Mouse (Mus musculus): ENCODE results near the gene Tenm1. TPM values are rescaled to one million over a fixed set of nuclear protein-coding genes. Genes with fewer than 3 reads are reported as not detected.
A peak's percentile ranks its signal among the peaks of the same experiment; 100 is the strongest.

The Tenm1 gene
- polyA plus RNA-seq, 1 experiment from 2014 or later, result 35.7 TPM

DNA sequence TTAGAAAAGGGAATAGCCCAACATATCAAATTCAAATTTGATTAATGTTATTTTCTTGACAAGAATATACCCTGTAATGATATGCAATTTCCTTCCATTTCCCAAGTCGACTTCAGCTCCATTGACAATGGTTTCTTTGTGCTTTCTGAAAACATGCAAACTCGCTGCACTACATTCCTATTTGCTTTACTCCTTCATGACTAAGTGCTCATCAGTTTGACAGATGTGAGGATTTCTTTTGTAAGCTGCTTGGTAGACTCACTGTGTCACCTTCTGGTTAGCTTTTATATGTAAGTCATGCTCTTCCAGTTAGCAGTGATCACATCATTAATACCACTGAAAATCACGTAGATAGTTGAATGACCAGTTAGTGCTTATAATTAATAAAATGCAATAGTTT is 781.8 kb downstream of the Tenm1 start:
- no peak for ATAC-seq
- no peaks in the 10 kb centered on the region for H3K4me1 ChIP-seq (ENCODE audit: control insufficient read depth, insufficient read depth, low read depth, low read length)
- H3K9me3 ChIP-seq (ENCODE audit: control insufficient read depth, low read length), result no peaks in the 10 kb centered on the region
- 59% methylated on average over 3 of the region's 3 CpGs for WGBS
- H3K4me3 ChIP-seq (ENCODE audit: low read length), result no peak overlapping the region
- no peak overlapping the region for H3K4me2 ChIP-seq (ENCODE audit: low read length)
- no peak overlapping the region for H3K9ac ChIP-seq (ENCODE audit: low read depth, low read length)
- no peaks in the 10 kb centered on the region for H3K27me3 ChIP-seq (replicated peaks; ENCODE audit: control insufficient read depth, insufficient read depth, low read length)
- H3K36me3 ChIP-seq (ENCODE audit: control insufficient read depth, insufficient read depth, low read length), result no peaks in the 10 kb centered on the region
- H3K27ac ChIP-seq (ENCODE audit: low read depth, low read length), result no peak overlapping the region

DNA sequence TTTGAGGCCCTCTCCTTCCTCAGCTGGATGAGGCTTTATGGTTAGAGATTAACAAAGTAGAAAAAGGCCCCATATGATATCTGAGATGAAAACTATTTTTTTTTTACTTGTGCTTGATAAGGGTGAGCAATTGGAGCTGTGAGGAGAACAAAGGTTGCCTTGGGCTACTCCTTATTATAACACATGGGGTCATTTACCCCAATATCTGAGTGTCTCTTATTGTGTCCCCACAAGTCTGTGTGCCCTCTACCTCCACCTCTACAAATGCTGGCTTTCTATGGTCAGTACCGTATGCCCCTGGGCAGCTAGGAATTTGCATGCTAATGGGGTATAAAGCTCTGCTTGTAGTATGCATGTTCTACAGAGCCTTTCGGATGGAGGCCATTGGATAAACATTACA is 848.4 kb downstream of the Tenm1 start:
- H3K9me3 ChIP-seq (ENCODE audit: control insufficient read depth, low read length), result no peaks in the 10 kb centered on the region
- no peaks in the 10 kb centered on the region for H3K4me1 ChIP-seq (ENCODE audit: control insufficient read depth, insufficient read depth, low read depth, low read length)
- no peak for ATAC-seq
- 64% methylated on average over 2 of the region's 2 CpGs for WGBS
- no peaks in the 10 kb centered on the region for H3K36me3 ChIP-seq (ENCODE audit: control insufficient read depth, insufficient read depth, low read length)
- H3K9ac ChIP-seq (ENCODE audit: low read depth, low read length), result no peak overlapping the region
- no peaks in the 10 kb centered on the region for H3K27me3 ChIP-seq (replicated peaks; ENCODE audit: control insufficient read depth, insufficient read depth, low read length)
- H3K4me3 ChIP-seq (ENCODE audit: low read length), result no peak overlapping the region
- H3K4me2 ChIP-seq (ENCODE audit: low read length), result no peak overlapping the region
- H3K27ac ChIP-seq (ENCODE audit: low read depth, low read length), result no peak overlapping the region

DNA sequence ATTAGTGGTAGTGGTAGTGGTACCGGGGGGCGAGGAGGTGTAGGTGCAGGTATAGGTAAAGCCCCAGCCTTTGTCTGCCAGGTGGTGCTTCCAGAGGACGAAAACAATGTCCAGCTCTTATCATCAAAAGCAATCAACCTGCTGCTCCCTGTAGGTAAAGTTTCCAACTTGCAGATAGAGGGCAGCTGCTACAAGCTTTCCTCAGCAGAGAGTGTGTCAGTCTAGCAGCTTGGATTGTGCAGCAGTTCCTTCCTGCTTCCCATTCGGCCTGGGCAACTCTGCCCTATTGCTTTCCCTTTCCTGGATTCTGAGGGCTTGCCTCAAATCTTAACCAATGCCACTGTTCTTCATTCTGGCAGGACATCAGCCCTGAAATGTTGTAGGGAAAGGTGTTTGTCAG is 870.2 kb downstream of the Tenm1 start:
- 69% methylated on average over 4 of the region's 4 CpGs for WGBS
- Histone ChIP-seq H3K36me3 (ENCODE audit: control insufficient read depth, insufficient read depth, low read length) (no peaks in the 10 kb centered on the region), H3K4me1 (ENCODE audit: control insufficient read depth, insufficient read depth, low read depth, low read length) (no peaks in the 10 kb centered on the region), H3K4me2 (ENCODE audit: low read length) (no peak overlapping the region), H3K9ac (ENCODE audit: low read depth, low read length) (no peak overlapping the region), H3K27me3 (replicated peaks; ENCODE audit: control insufficient read depth, insufficient read depth, low read length) (no peaks in the 10 kb centered on the region), H3K9me3 (ENCODE audit: control insufficient read depth, low read length) (no peaks in the 10 kb centered on the region), H3K27ac (ENCODE audit: low read depth, low read length) (no peak overlapping the region), H3K4me3 (ENCODE audit: low read length) (no peak overlapping the region)
- no peak for ATAC-seq

DNA sequence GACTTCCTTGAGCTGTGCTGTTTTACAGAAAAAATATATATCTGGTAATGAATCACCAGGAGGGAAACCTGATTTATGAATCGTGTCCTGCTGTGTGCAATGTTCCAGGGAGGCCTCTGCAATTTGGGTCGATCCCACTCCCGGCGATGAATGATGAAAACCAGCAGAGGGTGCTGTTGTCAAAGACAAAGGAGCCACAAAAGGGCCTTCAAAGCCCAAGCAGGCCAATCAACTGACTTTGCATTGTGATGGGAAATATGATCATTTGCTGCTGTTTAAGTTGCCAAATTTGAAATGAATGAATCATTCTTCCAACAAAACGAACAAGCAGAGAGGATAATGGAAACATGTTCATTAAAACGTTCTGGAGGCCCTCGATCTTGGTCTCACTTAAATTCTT is 871.6 kb downstream of the Tenm1 start:
- no peaks in the 10 kb centered on the region for H3K4me1 ChIP-seq (ENCODE audit: control insufficient read depth, insufficient read depth, low read depth, low read length)
- H3K27me3 ChIP-seq (replicated peaks; ENCODE audit: control insufficient read depth, insufficient read depth, low read length), result no peaks in the 10 kb centered on the region
- ATAC-seq, result no peak
- H3K4me3 ChIP-seq (ENCODE audit: low read length), result no peak overlapping the region
- no peak overlapping the region for H3K4me2 ChIP-seq (ENCODE audit: low read length)
- H3K9me3 ChIP-seq (ENCODE audit: control insufficient read depth, low read length), result no peaks in the 10 kb centered on the region
- H3K27ac ChIP-seq (ENCODE audit: low read depth, low read length), result no peak overlapping the region
- H3K9ac ChIP-seq (ENCODE audit: low read depth, low read length), result no peak overlapping the region
- 17% methylated on average over 7 of the region's 7 CpGs for WGBS
- no peaks in the 10 kb centered on the region for H3K36me3 ChIP-seq (ENCODE audit: control insufficient read depth, insufficient read depth, low read length)

GRCm38 (mm10) chrX:42548513-42548912 is 880.4 kb downstream of the Tenm1 start:
- no peak for ATAC-seq

GRCm38 (mm10) chrX:42545076-42545475 is 883.9 kb downstream of the Tenm1 start:
- H3K27ac ChIP-seq (ENCODE audit: low read depth, low read length), result no peak overlapping the region
- no peak overlapping the region for H3K9ac ChIP-seq (ENCODE audit: low read depth, low read length)
- no peaks in the 10 kb centered on the region for H3K9me3 ChIP-seq (ENCODE audit: control insufficient read depth, low read length)
- H3K4me2 ChIP-seq (ENCODE audit: low read length), result no peak overlapping the region
- H3K36me3 ChIP-seq (ENCODE audit: control insufficient read depth, insufficient read depth, low read length), result no peaks in the 10 kb centered on the region
- ATAC-seq, result no peak
- no peak overlapping the region for H3K4me3 ChIP-seq (ENCODE audit: low read length)
- no peaks in the 10 kb centered on the region for H3K4me1 ChIP-seq (ENCODE audit: control insufficient read depth, insufficient read depth, low read depth, low read length)
- H3K27me3 ChIP-seq (replicated peaks; ENCODE audit: control insufficient read depth, insufficient read depth, low read length), result no peaks in the 10 kb centered on the region
- 92% methylated on average over 1 of the region's 1 CpGs for WGBS

More at GRCm38 (mm10) chrX:42548513-42548912, 880.4 kb downstream of the Tenm1 start:
- no peaks in the 10 kb centered on the region for H3K36me3 ChIP-seq (ENCODE audit: control insufficient read depth, insufficient read depth, low read length)
- H3K4me1 ChIP-seq (ENCODE audit: control insufficient read depth, insufficient read depth, low read depth, low read length), result no peaks in the 10 kb centered on the region
- 73% methylated on average over 4 of the region's 4 CpGs for WGBS
- H3K27me3 ChIP-seq (replicated peaks; ENCODE audit: control insufficient read depth, insufficient read depth, low read length), result no peaks in the 10 kb centered on the region
- H3K9me3 ChIP-seq (ENCODE audit: control insufficient read depth, low read length), result no peaks in the 10 kb centered on the region
- H3K4me3 ChIP-seq (ENCODE audit: low read length), result no peak overlapping the region
- H3K9ac ChIP-seq (ENCODE audit: low read depth, low read length), result no peak overlapping the region
- no peak overlapping the region for H3K27ac ChIP-seq (ENCODE audit: low read depth, low read length)
- no peak overlapping the region for H3K4me2 ChIP-seq (ENCODE audit: low read length)

- Histone ChIP-seq H3K4me2 (ENCODE audit: low read length) (peak overlapping the region; percentile 24; the same call in 1 of the 2 replicates), H3K9me3 (ENCODE audit: control insufficient read depth, low read length) (no peaks in the 10 kb centered on the region), H3K9ac (ENCODE audit: low read depth, low read length) (no peak overlapping the region), H3K4me3 (ENCODE audit: low read length) (no peak overlapping the region), H3K4me1 (ENCODE audit: control insufficient read depth, insufficient read depth, low read depth, low read length) (no peaks in the 10 kb centered on the region), H3K36me3 (ENCODE audit: control insufficient read depth, insufficient read depth, low read length) (no peaks in the 10 kb centered on the region), H3K27me3 (replicated peaks; ENCODE audit: control insufficient read depth, insufficient read depth, low read length) (no peaks in the 10 kb centered on the region), H3K27ac (ENCODE audit: low read depth, low read length) (no peak overlapping the region)
- no peak; the same call in 1 of the 2 replicates for ATAC-seq
- 33% methylated on average over 5 of the region's 5 CpGs for WGBS
Observed at GRCm38 (mm10) chrX:42540756-42541053, 888.2 kb downstream of the Tenm1 start.

DNA sequence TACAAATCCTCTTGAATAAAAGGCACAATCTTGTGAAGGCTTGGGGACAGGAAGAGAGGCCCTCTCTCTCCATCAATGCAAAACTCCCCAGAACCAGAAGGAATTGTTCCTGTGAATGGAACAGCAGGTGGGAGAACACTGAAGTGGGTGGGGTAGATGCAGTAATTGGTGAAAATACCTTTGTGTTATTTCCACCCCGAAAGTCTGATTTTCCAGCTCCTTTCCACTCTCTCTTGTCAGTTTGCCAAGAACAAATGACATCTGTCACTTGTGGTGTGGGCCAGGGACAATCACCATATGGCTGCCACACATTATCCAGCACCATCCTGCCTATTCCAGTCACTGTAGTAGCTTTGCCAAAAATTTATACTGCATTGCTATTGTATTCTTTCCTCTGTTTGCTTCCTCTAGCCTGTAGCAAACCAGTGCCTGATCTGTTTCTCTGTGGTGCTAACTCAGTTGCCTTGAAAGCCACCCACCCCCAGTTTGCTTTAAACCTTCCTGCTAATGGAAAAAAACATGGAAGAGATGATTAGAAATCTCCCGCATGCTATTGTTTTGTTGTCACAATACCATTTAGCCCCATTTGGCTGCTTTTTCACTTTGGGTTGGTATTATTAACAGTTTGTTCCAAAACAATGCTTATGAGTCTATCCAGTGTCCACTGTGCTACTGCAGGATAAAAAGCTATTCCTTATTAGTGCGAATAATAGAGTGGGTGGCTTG is 888.7 kb downstream of the Tenm1 start:
- no peak overlapping the region for H3K4me3 ChIP-seq (ENCODE audit: low read length)
- no peaks in the 10 kb centered on the region for H3K36me3 ChIP-seq (ENCODE audit: control insufficient read depth, insufficient read depth, low read length)
- no peaks in the 10 kb centered on the region for H3K9me3 ChIP-seq (ENCODE audit: control insufficient read depth, low read length)
- peak; percentile 82; the same call in 1 of the 2 replicates for ATAC-seq
- no peak overlapping the region for H3K27ac ChIP-seq (ENCODE audit: low read depth, low read length)
- 16% methylated on average over 3 of the region's 3 CpGs for WGBS
- H3K4me2 ChIP-seq (ENCODE audit: low read length), result peak overlapping the region; percentile 24
- no peaks in the 10 kb centered on the region for H3K4me1 ChIP-seq (ENCODE audit: control insufficient read depth, insufficient read depth, low read depth, low read length)
- no peak overlapping the region for H3K9ac ChIP-seq (ENCODE audit: low read depth, low read length)
- H3K27me3 ChIP-seq (replicated peaks; ENCODE audit: control insufficient read depth, insufficient read depth, low read length), result no peaks in the 10 kb centered on the region

GRCm38 (mm10) chrX:42530703-42531102 is 898.2 kb downstream of the Tenm1 start:
- no peak for ATAC-seq
- no peaks in the 10 kb centered on the region for H3K27me3 ChIP-seq (replicated peaks; ENCODE audit: control insufficient read depth, insufficient read depth, low read length)
- H3K9ac ChIP-seq (ENCODE audit: low read depth, low read length), result no peak overlapping the region
- no peaks in the 10 kb centered on the region for H3K36me3 ChIP-seq (ENCODE audit: control insufficient read depth, insufficient read depth, low read length)
- H3K9me3 ChIP-seq (ENCODE audit: control insufficient read depth, low read length), result no peaks in the 10 kb centered on the region
- H3K4me1 ChIP-seq (ENCODE audit: control insufficient read depth, insufficient read depth, low read depth, low read length), result no peaks in the 10 kb centered on the region
- 53% methylated on average over 4 of the region's 4 CpGs for WGBS
- H3K27ac ChIP-seq (ENCODE audit: low read depth, low read length), result no peak overlapping the region
- no peak overlapping the region for H3K4me2 ChIP-seq (ENCODE audit: low read length)
- H3K4me3 ChIP-seq (ENCODE audit: low read length), result no peak overlapping the region

DNA sequence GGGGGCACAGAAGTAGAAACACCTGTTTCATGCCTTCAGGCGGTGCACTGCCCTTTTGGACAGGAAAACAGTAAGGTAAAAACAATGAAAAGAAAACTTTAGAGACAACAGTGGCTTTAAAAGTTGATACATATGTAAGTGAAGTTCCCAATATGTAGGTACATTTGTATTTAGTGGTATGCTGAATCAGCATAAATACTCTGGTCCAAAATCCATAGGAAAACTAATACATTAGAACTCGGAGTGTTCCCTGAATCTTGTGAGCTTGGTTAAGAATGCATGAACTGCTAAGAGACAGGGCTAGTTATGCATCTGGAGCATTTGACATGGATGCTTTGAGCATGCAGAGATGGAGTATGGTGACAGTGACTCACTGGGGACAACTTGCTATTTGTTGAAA is 906.1 kb downstream of the Tenm1 start:
- H3K9ac ChIP-seq (ENCODE audit: low read depth, low read length), result no peak overlapping the region
- no peak overlapping the region for H3K4me2 ChIP-seq (ENCODE audit: low read length)
- H3K27me3 ChIP-seq (replicated peaks; ENCODE audit: control insufficient read depth, insufficient read depth, low read length), result no peaks in the 10 kb centered on the region
- H3K4me1 ChIP-seq (ENCODE audit: control insufficient read depth, insufficient read depth, low read depth, low read length), result no peaks in the 10 kb centered on the region
- 71% methylated on average over 2 of the region's 2 CpGs for WGBS
- no peak overlapping the region for H3K4me3 ChIP-seq (ENCODE audit: low read length)
- H3K27ac ChIP-seq (ENCODE audit: low read depth, low read length), result no peak overlapping the region
- no peaks in the 10 kb centered on the region for H3K36me3 ChIP-seq (ENCODE audit: control insufficient read depth, insufficient read depth, low read length)
- ATAC-seq, result no peak
- no peaks in the 10 kb centered on the region for H3K9me3 ChIP-seq (ENCODE audit: control insufficient read depth, low read length)
